Mouse (Mus musculus) embryonic fibroblast, embryonic 13.5 days (primary cell): Measurements from ENCODE around the gene Stk24. TPM values are rescaled to one million over a fixed set of nuclear protein-coding genes. Genes with fewer than 3 reads are reported as not detected.

Source experiments
- H3K27ac ChIP-seq: 2 replicates; pipeline ENCODE4 v1.5.1; 2012; ENCODE audit warnings: low read length, control low read depth, inconsistent platforms; ENCODE audit not compliant: insufficient read depth
- H3K4me1 ChIP-seq: 2 replicates; pipeline ENCODE4 v1.6.1; 2011; ENCODE audit warnings: low read length; ENCODE audit not compliant: control insufficient read depth, insufficient read depth
- H3K4me3 ChIP-seq: 2 replicates; pipeline ENCODE4 v1.5.1; 2011; ENCODE audit warnings: mild to moderate bottlenecking, control low read depth, low read length; ENCODE audit not compliant: insufficient read depth
- CTCF ChIP-seq: IDR thresholded peaks from 2 replicates; pipeline ENCODE4 v1.5.1; 2011; ENCODE audit warnings: mild to moderate bottlenecking, control low read depth, low read length, moderate library complexity, borderline replicate concordance; ENCODE audit not compliant: insufficient read depth
- POLR2A ChIP-seq: IDR thresholded peaks from 2 replicates; pipeline ENCODE4 v1.6.1; 2011; ENCODE audit warnings: low read depth, mild to moderate bottlenecking, control low read depth, low read length, moderate library complexity
- polyA plus RNA-seq: library from polyadenylated mRNA; stranded (reverse); fragments of >200 nt; gene quantifications from 2 replicates; pipeline ENCODE4 v1.2.4, GENCODE M21; 2011; ENCODE audit warnings: low read depth; ENCODE audit not compliant: missing spikeins, insufficient read length

Gene Stk24
- polyA plus RNA-seq, 1 experiment = 102 TPM

DNA sequence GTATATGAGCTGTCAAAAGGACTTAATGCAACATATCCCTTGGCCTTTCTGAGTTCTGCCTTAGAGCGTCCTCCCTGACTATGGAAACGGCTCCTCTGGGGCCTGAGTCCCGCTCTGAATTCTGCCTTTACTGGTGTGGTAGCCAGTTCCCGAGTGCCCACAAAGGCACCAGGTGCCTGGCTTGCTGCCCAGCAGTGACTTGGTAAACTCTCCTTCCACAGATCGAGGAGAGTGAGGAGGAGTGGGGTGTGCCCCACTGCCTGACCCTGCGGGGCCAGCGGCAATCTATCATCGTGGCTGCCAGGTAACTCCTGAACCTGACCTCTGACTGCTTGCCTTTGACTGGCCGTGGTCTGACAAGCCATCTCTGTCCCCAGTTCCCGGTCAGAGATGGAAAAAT, 103.8 kb downstream of the Stk24 start:
- no peak for TF ChIP-seq CTCF
- Histone ChIP-seq H3K4me1 (peaks cover 2% of the 10 kb centered on the region; the same call in 1 of the 2 replicates), H3K27ac (no peak overlapping the region), H3K4me3 (no peak overlapping the region)

- TF ChIP-seq POLR2A (no peak), CTCF (no peak)
- no peaks in the 10 kb centered on the region for H3K4me1 ChIP-seq
- no peak overlapping the region for H3K4me3 ChIP-seq
- H3K27ac ChIP-seq = no peak overlapping the region
Measured at GRCm38 (mm10) chr14:121274985-121275384, 104.8 kb downstream of the Stk24 start.

DNA sequence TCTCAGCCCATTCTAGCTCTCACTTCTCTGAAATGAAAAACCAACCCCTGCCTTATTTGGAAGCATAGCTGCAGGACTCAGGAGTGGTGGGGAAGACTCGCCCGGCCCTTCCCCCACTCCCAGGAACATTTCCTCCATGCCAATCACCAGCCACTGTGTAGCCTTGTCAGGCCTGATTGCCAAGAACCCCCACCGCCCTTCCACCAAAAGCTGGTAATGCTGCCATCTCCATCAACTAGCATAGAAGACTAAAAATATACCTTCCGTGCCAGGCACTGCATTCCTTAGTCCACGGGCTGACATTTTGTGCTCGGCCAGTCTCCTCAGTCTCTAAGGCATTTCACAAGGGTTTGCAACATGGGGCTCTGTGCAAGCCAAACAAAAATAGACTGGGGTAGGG, 109.3 kb downstream of the Stk24 start:
- H3K27ac ChIP-seq = no peak overlapping the region
- H3K4me3 ChIP-seq = no peak overlapping the region
- TF ChIP-seq CTCF (no peak), POLR2A (no peak)
- peaks cover 3% of the 10 kb centered on the region; the same call in 1 of the 2 replicates for H3K4me1 ChIP-seq

- Histone ChIP-seq H3K27ac (no peak overlapping the region), H3K4me1 (peaks cover 11% of the 10 kb centered on the region; the same call in 1 of the 2 replicates), H3K4me3 (no peak overlapping the region)
- TF ChIP-seq CTCF = no peak
- TF ChIP-seq POLR2A = no peak
Measured at GRCm38 (mm10) chr14:121267801-121268200, 112.0 kb downstream of the Stk24 start.

- H3K4me3 ChIP-seq = no peak overlapping the region
- no peak for TF ChIP-seq POLR2A
- TF ChIP-seq CTCF = no peak
- peaks cover 28% of the 10 kb centered on the region for H3K4me1 ChIP-seq
- no peak overlapping the region for H3K27ac ChIP-seq
Measured at GRCm38 (mm10) chr14:121264453-121264852, 115.4 kb downstream of the Stk24 start.

DNA sequence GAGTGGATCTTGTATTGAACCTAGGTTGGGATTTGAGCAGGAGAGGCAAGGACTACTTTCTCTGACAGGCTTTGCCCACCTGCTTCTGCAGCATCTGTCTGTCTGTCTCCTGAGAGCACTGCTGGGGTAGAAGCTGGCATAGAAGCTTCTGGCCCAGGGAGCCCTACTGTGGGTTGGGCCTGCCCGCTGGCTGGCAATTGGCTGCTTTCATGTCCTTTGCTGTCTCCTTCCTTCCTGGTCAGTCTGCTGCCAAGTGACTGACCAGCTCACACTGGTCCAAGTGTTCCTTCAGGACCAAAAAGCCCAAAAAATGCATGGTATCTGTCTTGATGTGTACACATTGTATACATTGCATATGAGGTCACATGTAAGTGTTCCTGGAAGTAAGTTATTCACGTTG, 115.9 kb downstream of the Stk24 start:
- Histone ChIP-seq H3K27ac (no peak overlapping the region), H3K4me1 (peaks cover 28% of the 10 kb centered on the region), H3K4me3 (no peak overlapping the region)
- TF ChIP-seq POLR2A (no peak), CTCF (no peak)

GRCm38 (mm10) chr14:121262606-121263005, 117.2 kb downstream of the Stk24 start:
- H3K4me1 ChIP-seq = peaks cover 25% of the 10 kb centered on the region; the same call in 1 of the 2 replicates
- H3K4me3 ChIP-seq = no peak overlapping the region
- no peak overlapping the region for H3K27ac ChIP-seq
- TF ChIP-seq POLR2A (no peak), CTCF (no peak)

DNA sequence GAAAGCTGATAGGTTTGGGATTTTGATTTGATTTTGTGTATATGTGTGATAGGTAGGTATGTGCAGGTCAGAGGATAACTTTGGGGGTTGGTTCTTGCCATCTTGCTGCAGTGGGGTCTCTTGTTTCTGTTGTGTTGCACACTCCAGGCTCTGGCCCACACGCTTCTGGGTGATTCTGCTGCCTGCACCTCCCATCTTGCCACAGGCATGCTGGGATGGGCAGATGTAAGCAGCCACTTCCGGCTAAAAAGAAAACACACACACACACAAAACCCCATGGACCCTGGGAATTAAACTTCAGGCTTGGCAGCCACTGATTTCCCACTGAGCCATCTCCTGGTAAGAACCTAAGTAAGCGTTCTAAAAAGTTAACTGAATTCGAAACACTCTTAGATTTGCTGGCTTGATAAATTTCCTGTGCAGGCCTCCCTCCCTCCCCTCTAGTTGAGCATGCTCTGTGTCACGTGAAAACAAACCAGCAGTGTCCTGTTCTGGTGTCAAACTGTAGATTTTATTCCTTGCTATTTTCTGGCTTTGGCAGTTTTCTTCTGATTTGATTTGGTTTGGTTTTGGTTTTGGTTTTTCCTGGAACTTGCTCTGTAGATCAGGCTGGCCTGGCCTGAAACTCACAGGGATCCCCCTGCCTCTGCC, 118.5 kb downstream of the Stk24 start:
- H3K4me3 ChIP-seq = no peak overlapping the region
- TF ChIP-seq POLR2A (no peak), CTCF (no peak)
- peak overlapping the region; percentile 8; the same call in 1 of the 2 replicates for H3K27ac ChIP-seq
- peaks cover 25% of the 10 kb centered on the region; the same call in 1 of the 2 replicates for H3K4me1 ChIP-seq

DNA sequence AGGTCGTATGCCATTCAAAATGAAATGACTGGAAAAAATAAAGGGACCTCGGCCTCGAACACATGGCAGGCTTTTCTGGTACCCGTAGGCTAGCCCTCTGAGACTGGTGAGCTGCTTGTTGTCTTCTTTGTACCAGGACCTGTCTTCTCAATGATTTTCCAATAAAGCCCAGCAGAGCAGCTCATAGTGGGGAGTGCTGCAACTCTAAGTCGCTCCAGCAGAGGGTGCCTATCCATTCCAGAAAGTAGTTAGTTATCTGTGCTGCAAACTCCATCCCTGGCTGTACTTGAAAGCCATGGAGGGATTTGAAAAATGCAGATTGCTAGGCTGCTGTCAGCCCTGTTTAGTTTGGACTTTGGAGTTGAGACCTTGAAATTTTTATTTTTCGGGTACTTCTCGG, 120.0 kb downstream of the Stk24 start:
- H3K4me1 ChIP-seq = peaks cover 25% of the 10 kb centered on the region; the same call in 1 of the 2 replicates
- H3K27ac ChIP-seq = no peak overlapping the region
- no peak overlapping the region for H3K4me3 ChIP-seq
- TF ChIP-seq POLR2A = no peak
- TF ChIP-seq CTCF = no peak

DNA sequence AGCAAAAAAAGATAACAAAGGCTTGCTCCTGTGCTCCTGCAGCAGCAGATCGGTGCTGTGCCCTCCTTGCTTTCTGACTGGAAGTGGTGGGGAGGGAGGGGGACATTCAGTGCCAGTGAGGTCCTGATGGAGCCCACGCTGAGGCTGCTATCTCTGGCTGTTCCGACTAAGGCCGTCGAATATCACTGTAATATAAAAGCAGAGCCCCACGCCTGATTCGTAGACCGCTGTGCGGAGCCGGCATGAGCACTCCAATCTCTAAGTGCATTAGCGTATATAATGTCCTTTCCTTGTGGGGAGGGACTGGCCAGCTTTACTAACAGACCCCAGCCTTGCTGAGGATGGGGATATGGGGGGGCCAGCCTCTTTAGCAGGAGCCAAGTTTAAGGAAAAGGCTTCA, 120.5 kb downstream of the Stk24 start:
- no peak for TF ChIP-seq CTCF
- TF ChIP-seq POLR2A = no peak
- H3K4me3 ChIP-seq = no peak overlapping the region
- no peak overlapping the region for H3K27ac ChIP-seq
- H3K4me1 ChIP-seq = peaks cover 25% of the 10 kb centered on the region; the same call in 1 of the 2 replicates
